Mouse (Mus musculus) heart, adult 10 weeks (tissue): ENCODE results near the gene Catsper1. TPM values are rescaled to one million over a fixed set of nuclear protein-coding genes. Genes with fewer than 3 reads are reported as not detected.

Experiments used
- polyA plus RNA-seq: library from polyadenylated mRNA; stranded (reverse); fragments of 350-450 nt; fragmentation: Illumina TruSeq; extraction: RNeasy Lipid Tissue Mini Kit (QIAGEN cat#74804); gene quantifications from one replicate; pipeline ENCODE4 v1.2.3, GENCODE M21; 2014; ENCODE audit warnings: low read depth, low replicate concordance

Catsper1 gene
- not detected for polyA plus RNA-seq

DNA sequence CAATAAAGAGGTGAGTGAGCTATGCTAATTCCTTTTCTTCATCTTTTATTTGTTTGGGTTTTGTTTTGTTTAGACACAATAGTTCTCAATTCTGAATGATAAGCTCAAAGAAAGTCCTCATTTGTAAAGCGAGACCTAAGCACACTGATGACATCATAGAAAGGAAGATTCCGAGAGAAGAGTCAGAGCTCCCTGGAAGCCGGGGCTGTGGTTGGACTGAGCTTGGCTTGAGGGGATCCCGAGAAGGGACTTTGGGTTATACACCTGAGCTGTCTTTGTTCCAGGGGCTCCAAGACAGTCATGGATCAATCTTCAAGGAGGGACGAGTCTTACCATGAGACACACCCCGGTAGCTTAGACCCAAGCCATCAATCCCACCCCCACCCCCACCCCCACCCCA is at the start of gene Catsper1:
Gene Catsper1 (plus strand): TSS at position 301 of the 400 bp plus-strand sequence.

DNA sequence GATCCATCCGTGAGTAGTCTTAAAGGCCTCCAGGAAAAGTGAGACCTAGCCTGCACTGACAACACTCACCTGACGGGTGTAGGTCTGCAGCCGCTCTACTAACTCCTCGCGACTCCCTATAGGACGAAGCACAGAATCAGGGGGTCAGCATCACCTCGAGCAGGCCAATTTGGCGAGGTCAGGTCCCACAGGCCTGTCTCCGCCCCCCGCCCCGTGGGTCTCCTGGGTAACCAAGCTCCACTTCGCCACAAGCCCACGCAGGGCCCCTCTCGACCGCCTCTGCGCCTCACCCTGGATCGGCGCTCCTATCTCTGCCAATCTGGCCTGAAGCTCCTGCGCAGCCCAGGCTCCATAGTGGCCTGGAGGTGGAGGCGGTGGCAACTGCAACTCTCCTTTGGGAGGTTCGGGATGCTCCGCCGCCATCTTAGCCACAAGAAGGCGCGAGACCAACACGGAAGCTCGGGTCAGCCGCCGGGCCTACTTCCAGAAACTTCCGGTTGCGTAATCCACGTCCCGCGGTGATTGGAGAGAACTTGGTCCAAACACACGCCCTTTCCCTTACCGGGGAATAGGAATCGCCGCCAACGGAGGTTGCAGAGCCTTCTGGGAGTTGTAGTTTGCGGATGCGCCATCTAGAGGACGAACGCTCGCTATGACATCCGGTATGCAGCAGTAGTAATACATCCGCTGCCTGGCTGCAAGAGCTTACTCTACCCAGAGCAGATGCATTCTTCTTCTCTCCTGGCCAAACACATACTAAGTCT is 40.4 kb upstream of the Catsper1 start, which contains the start of gene Sf3b2:
Gene Sf3b2 (minus strand): TSS at position 484 of the 764 bp plus-strand sequence.

DNA sequence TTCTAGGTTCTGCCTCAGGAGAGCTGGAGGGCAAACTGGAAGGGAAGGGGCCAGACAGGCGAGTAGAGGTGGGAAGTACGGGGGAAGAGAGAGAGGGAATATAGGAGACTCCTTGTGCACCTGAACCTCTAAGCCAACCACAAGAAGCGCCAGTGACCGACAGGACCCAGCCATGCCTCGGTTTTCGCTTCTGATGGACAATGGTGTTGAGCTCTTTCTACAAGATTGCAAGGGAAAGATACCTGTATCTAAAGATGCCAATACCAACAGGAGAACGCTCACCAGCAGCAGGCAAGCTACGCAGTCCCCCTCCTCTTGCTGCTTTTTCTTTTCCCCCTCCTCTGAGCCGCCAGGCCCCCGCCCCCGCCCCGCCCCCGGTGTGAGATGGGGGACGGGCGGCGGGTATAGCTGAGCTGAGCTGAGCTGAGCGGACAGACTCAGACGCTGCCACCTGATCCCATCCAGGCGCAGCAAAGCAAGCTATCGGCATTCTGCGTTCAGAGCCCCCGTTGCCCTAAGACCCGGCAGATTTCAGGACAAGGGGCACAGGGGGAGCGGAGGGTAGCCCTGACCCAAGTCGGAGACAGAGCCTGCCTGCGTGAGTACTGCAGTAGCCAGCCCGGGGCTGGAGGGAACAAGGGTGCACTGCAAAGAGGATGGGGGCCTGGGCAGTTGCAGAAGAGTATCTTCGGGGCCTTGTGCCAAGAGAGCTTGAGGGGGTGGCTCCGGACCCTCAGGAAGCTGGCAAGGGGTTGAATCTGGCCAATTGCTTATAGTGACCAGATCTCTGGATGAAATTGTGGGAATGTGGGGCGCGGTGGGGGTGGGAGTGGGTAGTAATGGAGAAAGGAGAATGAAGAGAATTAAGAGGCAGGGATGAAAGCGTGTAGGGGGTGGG is 37.4 kb upstream of the Catsper1 start, which contains the start of gene Gal3st3:
Gene Gal3st3 (plus strand): TSS at position 429 of the 898 bp plus-strand sequence.

DNA sequence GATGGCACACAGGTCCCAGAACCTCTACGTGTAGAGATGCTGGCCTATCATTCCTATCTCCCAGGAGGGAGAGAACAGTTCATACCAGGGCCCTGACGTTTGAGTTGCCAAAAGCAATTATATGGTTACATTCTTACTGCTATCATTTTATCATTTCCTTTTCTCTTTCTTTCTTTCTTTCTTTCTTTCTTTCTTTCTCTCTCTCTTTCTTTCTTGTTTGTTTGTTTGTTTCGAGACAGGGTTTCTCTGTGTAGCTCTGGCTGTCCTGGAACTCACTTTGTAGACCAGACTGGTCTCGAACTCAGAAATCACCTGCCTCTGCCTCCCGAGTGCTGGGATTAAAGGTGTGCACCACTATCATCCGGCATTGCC is 13.9 kb downstream of the Catsper1 start, which contains the start of gene Cst6:
Gene Cst6 (minus strand): TSS at position 73 of the 372 bp plus-strand sequence.

DNA sequence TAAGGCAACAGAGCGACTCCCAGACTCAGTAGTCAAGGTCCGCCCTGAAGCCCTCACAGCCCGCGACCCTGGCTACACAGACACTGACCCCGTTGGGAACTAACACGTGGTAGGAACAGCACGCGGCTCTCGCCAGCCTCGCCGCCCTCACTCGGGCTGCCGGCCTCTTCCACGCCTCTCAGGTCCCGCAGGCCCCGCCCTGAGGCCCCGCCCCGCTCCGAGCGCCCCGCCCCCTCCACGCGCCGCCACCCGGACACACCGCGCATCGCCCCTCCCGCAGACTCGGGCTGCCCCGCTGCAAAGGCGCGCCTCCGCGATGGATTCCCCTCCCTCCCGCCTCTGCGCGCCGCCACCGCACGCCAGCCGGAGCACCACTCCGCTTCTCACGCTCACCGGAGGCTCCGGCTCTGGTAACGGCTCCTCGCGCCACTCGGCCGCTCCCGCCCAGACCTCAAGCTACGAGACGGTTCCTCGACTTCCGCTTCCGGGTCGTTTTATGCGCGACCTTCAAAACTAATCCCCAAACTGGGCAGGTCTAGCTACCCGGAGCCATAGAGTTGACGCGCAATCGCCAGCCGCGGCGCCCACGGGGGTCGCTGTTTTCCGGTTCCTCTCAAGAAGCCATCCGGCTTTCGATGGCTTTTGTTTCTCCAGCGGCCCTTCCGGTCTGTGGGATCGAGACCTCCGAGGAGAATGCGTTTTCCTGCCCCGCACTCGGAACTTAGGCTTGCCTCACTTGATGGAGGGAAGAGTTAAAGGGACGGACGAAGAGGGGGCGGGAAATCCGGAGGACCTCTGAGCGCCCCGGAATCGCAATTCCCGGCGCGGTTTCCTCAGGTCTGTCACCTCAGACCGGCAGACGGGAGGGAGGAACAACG is 30.9 kb downstream of the Catsper1 start, which contains the start of gene Eif1ad:
Gene Eif1ad (plus strand): TSS at position 567 of the 878 bp plus-strand sequence.

DNA sequence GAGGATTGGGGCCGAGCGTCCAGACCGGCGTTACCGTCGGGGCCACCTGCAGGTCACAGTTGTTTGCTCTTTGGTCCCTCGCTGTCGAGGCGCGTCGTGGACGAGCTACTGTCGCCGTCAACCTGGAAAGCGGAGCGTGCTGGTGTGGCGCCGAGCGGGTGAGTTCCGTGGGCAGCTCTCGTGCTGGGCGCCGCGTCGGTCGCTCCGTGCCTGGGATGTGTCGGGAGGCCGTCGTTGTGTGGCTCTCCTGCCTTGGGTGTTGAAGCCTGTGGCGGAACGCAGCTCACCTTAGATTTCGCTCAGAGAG is 31.5 kb downstream of the Catsper1 start, which contains the start of gene Banf1:
Gene Banf1 (minus strand): TSS at position 116 of the 307 bp plus-strand sequence.

DNA sequence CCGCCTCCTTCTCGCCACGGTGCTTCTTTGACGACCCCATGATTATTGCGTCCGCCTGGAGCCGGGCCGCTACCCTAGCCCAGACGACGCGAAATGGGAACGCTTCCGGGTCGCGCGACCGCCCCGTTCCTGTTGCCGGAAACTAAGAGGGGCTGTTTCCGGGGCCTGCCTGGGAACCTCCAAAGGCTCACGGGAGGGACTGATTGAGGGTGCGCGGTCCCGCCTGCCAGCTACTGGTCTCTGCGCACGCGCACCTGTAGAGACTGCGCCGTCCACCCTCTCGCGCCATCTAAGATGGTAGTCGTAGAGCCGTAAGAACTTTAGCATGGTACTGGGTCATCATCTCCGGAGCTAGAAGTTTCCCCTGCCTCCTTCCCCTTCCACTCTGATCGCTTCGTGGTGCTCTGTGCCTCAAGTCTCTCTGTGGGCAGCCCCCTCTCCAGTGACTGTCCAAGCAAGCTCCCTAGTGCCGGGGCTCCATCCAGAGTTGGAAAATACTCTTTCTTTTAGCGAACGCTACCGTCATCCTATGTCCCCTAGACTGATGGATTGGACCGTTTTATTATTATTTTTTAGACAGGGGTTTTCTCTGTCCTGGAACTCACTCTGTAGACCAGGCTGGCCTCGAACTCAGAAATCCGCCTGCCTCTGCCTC is 53.2 kb downstream of the Catsper1 start, which contains the start of gene Sart1:
Gene Sart1 (minus strand): TSS at position 116 of the 655 bp plus-strand sequence.

Other genes with a start within 250 kb of the Catsper1 start
- 90.7 TPM for gene Yif1a, start 247.2 kb upstream of the Catsper1 start, polyA plus RNA-seq
- gene Cnih2, start 237.2 kb upstream of the Catsper1 start, polyA plus RNA-seq: 0.34 TPM
- gene Rab1b, start 228.7 kb upstream of the Catsper1 start, polyA plus RNA-seq: 163 TPM
- gene Klc2, start 217.2 kb upstream of the Catsper1 start, polyA plus RNA-seq: 41.4 TPM
- gene Pacs1, start 62.6 kb upstream of the Catsper1 start, polyA plus RNA-seq: 19.3 TPM
- gene Sf3b2, start 40.3 kb upstream of the Catsper1 start, polyA plus RNA-seq: 111 TPM
- 16.3 TPM for gene Gal3st3, start 37.4 kb upstream of the Catsper1 start, polyA plus RNA-seq
- 5.7 TPM for gene Cst6, start 13.8 kb downstream of the Catsper1 start, polyA plus RNA-seq
- 23.0 TPM for gene Eif1ad, start 31.0 kb downstream of the Catsper1 start, polyA plus RNA-seq
- 122 TPM for gene Banf1, start 31.4 kb downstream of the Catsper1 start, polyA plus RNA-seq
- gene Sart1, start 53.0 kb downstream of the Catsper1 start, polyA plus RNA-seq: 43.7 TPM
- gene Tsga10ip, start 66.8 kb downstream of the Catsper1 start, polyA plus RNA-seq: not detected
- gene Drap1, start 89.2 kb downstream of the Catsper1 start, polyA plus RNA-seq: 391 TPM
- gene AI837181, start 89.4 kb downstream of the Catsper1 start, polyA plus RNA-seq: 33.9 TPM
- gene Fosl1, start 111.8 kb downstream of the Catsper1 start, polyA plus RNA-seq: not detected
- 6.9 TPM for gene Ccdc85b, start 122.2 kb downstream of the Catsper1 start, polyA plus RNA-seq
- gene Fibp, start 124.9 kb downstream of the Catsper1 start, polyA plus RNA-seq: 44.4 TPM
- not detected for gene Ctsw, start 132.8 kb downstream of the Catsper1 start, polyA plus RNA-seq
- 14.6 TPM for gene Efemp2, start 138.2 kb downstream of the Catsper1 start, polyA plus RNA-seq
- gene Mus81, start 152.7 kb downstream of the Catsper1 start, polyA plus RNA-seq: 33.4 TPM
- gene Cfl1, start 154.7 kb downstream of the Catsper1 start, polyA plus RNA-seq: 173 TPM
- 1.8 TPM for gene 1700020D05Rik, start 168.0 kb downstream of the Catsper1 start, polyA plus RNA-seq
- 10.1 TPM for gene Snx32, start 174.8 kb downstream of the Catsper1 start, polyA plus RNA-seq
- gene Ovol1, start 224.9 kb downstream of the Catsper1 start, polyA plus RNA-seq: not detected
- gene Ap5b1, start 232.3 kb downstream of the Catsper1 start, polyA plus RNA-seq: 1.9 TPM